Mouse (Mus musculus): ENCODE data around the gene Swt1.

GRCm38 (mm10) chr1:151471429-151471828 lies 43.2 kb upstream of the Swt1 start:
- TF ChIP-seq EP300 (IDR thresholded peaks at IDR 0.05; ENCODE audit: insufficient read depth, low read depth, low read length) (no peak), POLR2A (IDR thresholded peaks at IDR 0.05; ENCODE audit: insufficient read depth, low read length) (no peak)

Data from ES-Bruce4 (cell line).